Mouse (Mus musculus): ENCODE results near the gene Grwd1. TPM values are rescaled to one million over a fixed set of nuclear protein-coding genes. Genes with fewer than 3 reads are reported as not detected.

The Grwd1 gene
- total RNA-seq, 2 experiments from 2014 or later = 33.0 to 36.0 TPM

- no peak for DNase-seq (ENCODE audit: low spot score in 2 of 2)
These were observed 17.8 kb upstream of the Grwd1 start for GRCm38 (mm10) chr7:45848447-45849027.

- DNase-seq (ENCODE audit: low spot score in 2 of 2) = no peak
These were observed 12.4 kb upstream of the Grwd1 start for GRCm38 (mm10) chr7:45842950-45843744.

- no peak for DNase-seq (ENCODE audit: low spot score in 2 of 2)
These were observed 3.2 kb upstream of the Grwd1 start for GRCm38 (mm10) chr7:45833924-45834323.

GRCm38 (mm10) chr7:45833148-45833790 lies 2.5 kb upstream of the Grwd1 start:
- DNase-seq (ENCODE audit: low spot score in 2 of 2) = no peak

- DNase-seq (ENCODE audit: low spot score in 2 of 2) = no peak
These were observed 1.7 kb upstream of the Grwd1 start for GRCm38 (mm10) chr7:45832428-45832827.

GRCm38 (mm10) chr7:45831128-45831525 lies 383 bp upstream of the Grwd1 start:
- no peak for DNase-seq (ENCODE audit: low spot score in 2 of 2)

GRCm38 (mm10) chr7:45826631-45827030 lies 4.1 kb downstream of the Grwd1 start:
- DNase-seq (ENCODE audit: low spot score in 2 of 2) = no peak

- DNase-seq (ENCODE audit: low spot score in 2 of 2) = no peak
These were observed 6.1 kb downstream of the Grwd1 start, which contains the start of gene Kcnj14 for GRCm38 (mm10) chr7:45824598-45824997. Kcnj14 (minus strand) TSS chr7:45824782.

- DNase-seq (ENCODE audit: low spot score in 2 of 2) = no peak
These were observed 9.8 kb downstream of the Grwd1 start for GRCm38 (mm10) chr7:45820913-45821312.

GRCm38 (mm10) chr7:45819843-45820242 lies 10.9 kb downstream of the Grwd1 start:
- no peak for DNase-seq (ENCODE audit: low spot score in 2 of 2)

GRCm38 (mm10) chr7:45815984-45816351 lies 14.8 kb downstream of the Grwd1 start:
- no peak for DNase-seq (ENCODE audit: low spot score in 2 of 2)

GRCm38 (mm10) chr7:45815323-45815983 lies 15.3 kb downstream of the Grwd1 start:
- DNase-seq (ENCODE audit: low spot score in 2 of 2) = no peak

- no peak for DNase-seq (ENCODE audit: low spot score in 2 of 2)
These were observed 15.9 kb downstream of the Grwd1 start for GRCm38 (mm10) chr7:45814841-45815240.

GRCm38 (mm10) chr7:45813787-45814779 lies 16.7 kb downstream of the Grwd1 start, which contains the start of gene Cyth2:
Cyth2 (minus strand) TSS chr7:45814581.
- DNase-seq (ENCODE audit: low spot score in 2 of 2) = peak; percentile 94 to 98

GRCm38 (mm10) chr7:45812921-45813320 lies 17.8 kb downstream of the Grwd1 start:
- DNase-seq (ENCODE audit: low spot score in 2 of 2) = no peak

- no peak for DNase-seq (ENCODE audit: low spot score in 2 of 2)
These were observed 21.3 kb downstream of the Grwd1 start for GRCm38 (mm10) chr7:45809276-45810075.

- no peak for DNase-seq (ENCODE audit: low spot score in 2 of 2)
These were observed 22.3 kb downstream of the Grwd1 start for GRCm38 (mm10) chr7:45808471-45808870.

- DNase-seq (ENCODE audit: low spot score in 2 of 2) = no peak
These were observed 24.8 kb downstream of the Grwd1 start for GRCm38 (mm10) chr7:45805941-45806340.

- peak in 1 of 2 experiments; percentile 53 for DNase-seq (ENCODE audit: low spot score in 2 of 2)
These were observed 28.2 kb downstream of the Grwd1 start for GRCm38 (mm10) chr7:45802551-45802950.

Measured in adrenal gland, adult 18-20 months (tissue).